Mouse (Mus musculus) hindbrain, postnatal 0 days (tissue): ENCODE results near the gene Agap3. TPM values are rescaled to one million over a fixed set of nuclear protein-coding genes. Genes with fewer than 3 reads are reported as not detected.

ENCODE experiments used
- ATAC-seq: fragments of 200-750 bp; cut with Nextera tagmentation; 2 replicates; pipeline ENCODE4 v1.8.0; 2017; ENCODE audit warnings: mild to moderate bottlenecking, moderate TSS enrichment, moderate library complexity
- DNase-seq: peaks from one replicate; pipeline ENCODE4 v3.0.0-alpha.2; 2015; ENCODE audit warnings: low spot score
- H3K27ac ChIP-seq: fragments of 300-500 bp; sonication (generic); 2 replicates; pipeline ENCODE4 v1.5.1; 2014; ENCODE audit warnings: mild to moderate bottlenecking
- H3K27me3 ChIP-seq: fragments of 300-500 bp; sonication (generic); 2 replicates; pipeline ENCODE4 v1.6.1; 2014; ENCODE audit warnings: low read length, mixed read lengths; ENCODE audit not compliant: insufficient read depth
- H3K36me3 ChIP-seq: fragments of 300-500 bp; sonication (generic); 2 replicates; pipeline ENCODE4 v1.6.1; 2014; ENCODE audit warnings: low read length, mixed read lengths; ENCODE audit not compliant: insufficient read depth
- H3K4me1 ChIP-seq: fragments of 300-500 bp; sonication (generic); 2 replicates; pipeline ENCODE4 v1.6.1; 2014; ENCODE audit warnings: antibody characterized with exemption, low read length, mixed read lengths; ENCODE audit not compliant: insufficient read depth
- H3K4me2 ChIP-seq: fragments of 300-500 bp; sonication (generic); 2 replicates; pipeline ENCODE4 v1.6.1; 2014; ENCODE audit warnings: low read depth, mild to moderate bottlenecking, low read length, moderate library complexity, mixed read lengths
- H3K4me3 ChIP-seq: fragments of 300-500 bp; sonication (generic); 2 replicates; pipeline ENCODE4 v1.5.1; 2014; ENCODE audit warnings: low read length
- H3K9ac ChIP-seq: fragments of 300-500 bp; sonication (generic); replicated peaks from 2 replicates; pipeline ENCODE4 v1.6.1; 2014; ENCODE audit warnings: mild to moderate bottlenecking, low read length, moderate library complexity, mixed read lengths
- H3K9me3 ChIP-seq: fragments of 300-500 bp; sonication (generic); 2 replicates; pipeline ENCODE4 v1.6.1; 2016; ENCODE audit warnings: low read length, mixed read lengths
- CTCF ChIP-seq: IDR thresholded peaks from 2 replicates; pipeline ENCODE4 v1.5.1; 2016; ENCODE audit warnings: antibody characterized with exemption, control low read depth, low read depth
- WGBS: fragments of 180-500 bp; shearing (Covaris S2); extraction: QIAGEN DNeasy Blood & Tissue Kit; methylation state at CpG from one replicate; pipeline ENCODE4 v1.1.7; 2014; 5-methylcytosine and 5-hydroxymethylcytosine counted together
- polyA plus RNA-seq: library from polyadenylated mRNA; unstranded; fragments of >200 nt; fragmentation: Nextera tagmentation; extraction: Ambion mirVana; gene quantifications from 2 replicates; pipeline ENCODE4 v1.2.1, GENCODE M21; 2015
- total RNA-seq: library from RNA; depleted of rRNA; stranded (reverse); fragments of >200 nt; gene quantifications from 2 replicates; pipeline ENCODE4 v1.2.3, GENCODE M21; 2014

The Agap3 gene
- total and polyA plus RNA-seq, 2 experiments from 2014 or later = 121 to 287 TPM

DNA sequence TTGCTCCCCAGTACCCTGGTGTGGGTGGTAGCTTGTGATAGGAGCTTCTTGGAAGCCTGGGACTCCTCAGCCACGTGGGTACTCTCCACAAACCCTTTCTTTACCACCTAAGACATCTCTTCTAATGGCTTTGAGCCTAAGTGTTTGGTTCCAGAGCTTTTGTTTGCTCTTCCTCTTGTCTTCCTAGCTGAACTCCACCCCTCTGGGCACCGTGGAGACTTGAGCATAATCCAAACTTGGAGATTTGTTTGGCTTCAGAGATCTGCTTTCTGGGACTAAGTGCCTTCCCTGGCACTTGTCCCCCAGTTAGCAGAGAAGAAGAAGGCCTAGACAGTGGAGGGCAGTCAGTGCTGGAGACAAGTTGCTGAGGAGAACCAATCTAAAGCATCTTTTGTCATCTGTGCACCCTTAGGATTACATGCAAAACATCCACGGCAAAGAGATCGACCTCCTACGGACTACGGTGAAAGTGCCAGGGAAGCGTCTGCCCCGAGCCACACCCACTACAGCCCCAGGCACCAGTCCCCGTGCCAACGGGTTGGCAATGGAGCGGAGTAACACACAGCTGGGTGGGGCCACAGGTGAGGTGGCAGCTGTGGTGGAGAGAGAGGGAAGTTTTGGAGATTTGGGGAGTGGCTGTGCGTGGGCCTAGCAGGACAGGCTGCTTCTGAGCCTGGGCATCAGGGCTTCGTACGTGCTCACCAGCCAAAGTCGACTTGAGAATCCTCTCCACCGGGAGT, 40.7 kb downstream of the Agap3 start:
- H3K36me3 ChIP-seq = peaks cover 56% of the 10 kb centered on the region
- H3K9ac ChIP-seq = no peak overlapping the region
- no peak overlapping the region for H3K27ac ChIP-seq
- no peaks in the 10 kb centered on the region for H3K27me3 ChIP-seq
- no peaks in the 10 kb centered on the region for H3K4me1 ChIP-seq
- H3K9me3 ChIP-seq = no peaks in the 10 kb centered on the region
- DNase-seq (no peak), ATAC-seq (no peak)
- H3K4me2 ChIP-seq = no peak overlapping the region
- no peak for TF ChIP-seq CTCF
- no peak overlapping the region for H3K4me3 ChIP-seq
- WGBS = 73% methylated on average over 16 of the region's 16 CpGs

DNA sequence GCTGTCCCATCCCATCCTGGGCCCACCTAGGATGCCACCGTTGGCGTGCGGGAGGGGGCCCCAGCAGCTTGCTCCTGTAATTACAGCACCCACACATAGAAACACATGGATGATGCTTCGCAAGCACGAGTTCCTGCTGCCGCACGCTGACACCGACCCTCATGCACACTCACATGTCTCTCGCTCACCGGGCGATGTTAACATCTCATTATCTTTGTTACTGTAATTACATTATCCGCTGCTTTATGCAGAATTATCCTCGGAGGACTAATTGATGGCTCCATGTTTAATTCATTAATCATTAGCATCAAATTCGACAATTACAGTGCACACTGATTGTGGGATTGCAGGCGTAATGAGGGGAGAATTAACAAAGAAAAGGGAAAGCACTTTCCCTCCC, 43.0 kb downstream of the Agap3 start:
- no peak overlapping the region for H3K4me3 ChIP-seq
- no peak overlapping the region for H3K27ac ChIP-seq
- DNase-seq = no peak
- H3K9ac ChIP-seq = no peak overlapping the region
- H3K4me2 ChIP-seq = no peak overlapping the region
- H3K27me3 ChIP-seq = no peaks in the 10 kb centered on the region
- 48% methylated on average over 15 of the region's 15 CpGs for WGBS
- no peak for ATAC-seq
- H3K36me3 ChIP-seq = peaks cover 52% of the 10 kb centered on the region
- no peaks in the 10 kb centered on the region for H3K4me1 ChIP-seq
- no peaks in the 10 kb centered on the region for H3K9me3 ChIP-seq
- no peak for TF ChIP-seq CTCF

DNA sequence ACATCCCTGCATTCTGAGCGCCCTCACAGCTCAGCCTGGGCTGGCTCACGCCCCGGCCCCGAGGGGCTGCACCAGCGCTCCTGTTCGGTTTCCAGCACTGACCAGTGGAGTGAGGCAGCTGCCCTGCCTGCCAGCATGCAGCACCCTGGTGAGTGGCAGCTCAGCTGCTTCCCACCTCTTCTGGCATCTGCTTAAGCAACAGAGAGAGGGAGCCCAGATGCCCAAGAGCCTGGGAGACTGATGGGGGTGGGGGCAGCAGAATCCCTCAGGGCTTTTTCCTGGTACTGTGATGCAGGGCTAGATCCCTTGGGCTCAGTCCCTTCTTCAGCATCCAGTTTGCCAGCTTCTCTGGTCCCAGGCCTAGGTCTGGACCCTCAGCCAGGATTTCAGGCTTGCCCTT, 44.8 kb downstream of the Agap3 start:
- H3K27me3 ChIP-seq = no peaks in the 10 kb centered on the region
- H3K4me1 ChIP-seq = no peaks in the 10 kb centered on the region
- ATAC-seq (no peak), DNase-seq (no peak)
- no peak overlapping the region for H3K4me3 ChIP-seq
- 31% methylated on average over 6 of the region's 6 CpGs for WGBS
- H3K27ac ChIP-seq = no peak overlapping the region
- no peak for TF ChIP-seq CTCF
- no peaks in the 10 kb centered on the region for H3K9me3 ChIP-seq
- peaks cover 52% of the 10 kb centered on the region; the same call in 1 of the 2 replicates for H3K36me3 ChIP-seq
- H3K9ac ChIP-seq = no peak overlapping the region
- no peak overlapping the region for H3K4me2 ChIP-seq

DNA sequence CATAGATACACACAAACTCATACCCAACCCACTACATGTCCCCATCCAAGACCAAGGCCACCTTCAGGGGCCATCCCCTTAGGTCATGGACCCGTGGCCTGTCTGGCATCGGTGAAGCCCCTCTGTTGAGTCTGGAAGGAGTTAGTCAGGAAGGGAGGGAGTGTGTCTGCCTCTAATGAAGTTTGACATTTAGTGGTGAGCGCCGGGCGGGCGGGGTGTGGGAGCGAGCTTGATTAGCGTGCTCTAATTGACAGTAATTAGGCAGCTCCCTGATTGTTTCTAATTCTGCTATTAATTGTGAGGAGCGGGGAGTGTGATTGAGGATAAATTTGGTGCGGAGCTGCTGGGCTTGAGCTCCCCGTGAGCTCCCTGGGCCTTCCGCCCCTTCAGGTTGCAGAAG, 45.5 kb downstream of the Agap3 start:
- Histone ChIP-seq H3K36me3 (peaks cover 46% of the 10 kb centered on the region; the same call in 1 of the 2 replicates), H3K27ac (no peak overlapping the region), H3K27me3 (no peaks in the 10 kb centered on the region), H3K4me3 (no peak overlapping the region), H3K4me1 (no peaks in the 10 kb centered on the region), H3K9ac (no peak overlapping the region), H3K4me2 (no peak overlapping the region), H3K9me3 (no peaks in the 10 kb centered on the region)
- no peak for TF ChIP-seq CTCF
- DNase-seq = peak; percentile 48
- WGBS = 55% methylated on average over 12 of the region's 12 CpGs
- no peak for ATAC-seq

DNA sequence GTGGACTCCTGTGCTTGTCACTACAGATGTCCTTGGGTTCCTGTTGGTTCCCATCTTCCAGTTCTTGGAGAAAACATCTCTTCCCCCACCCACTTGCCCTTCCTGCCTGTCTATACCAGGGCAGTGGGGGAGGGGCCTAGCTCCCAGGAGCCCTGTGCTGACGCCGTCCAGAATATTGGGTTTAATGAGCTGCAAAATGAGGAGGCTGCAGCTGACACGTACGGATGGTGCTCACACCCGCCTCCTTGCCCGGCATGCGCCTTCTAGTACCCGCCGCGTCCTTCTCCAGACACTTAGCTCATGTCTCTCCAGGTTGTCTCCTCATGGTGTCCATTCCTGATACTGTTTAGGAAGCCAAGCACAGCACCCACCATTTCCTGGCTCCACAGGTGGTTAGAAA, 47.1 kb downstream of the Agap3 start:
- H3K27ac ChIP-seq = no peak overlapping the region
- ATAC-seq = no peak
- DNase-seq = no peak
- H3K4me3 ChIP-seq = no peak overlapping the region
- peaks cover 37% of the 10 kb centered on the region; the same call in 1 of the 2 replicates for H3K36me3 ChIP-seq
- H3K27me3 ChIP-seq = no peaks in the 10 kb centered on the region
- no peak overlapping the region for H3K4me2 ChIP-seq
- no peak for TF ChIP-seq CTCF
- 40% methylated on average over 10 of the region's 10 CpGs for WGBS
- H3K9me3 ChIP-seq = no peaks in the 10 kb centered on the region
- no peaks in the 10 kb centered on the region for H3K4me1 ChIP-seq
- H3K9ac ChIP-seq = no peak overlapping the region

DNA sequence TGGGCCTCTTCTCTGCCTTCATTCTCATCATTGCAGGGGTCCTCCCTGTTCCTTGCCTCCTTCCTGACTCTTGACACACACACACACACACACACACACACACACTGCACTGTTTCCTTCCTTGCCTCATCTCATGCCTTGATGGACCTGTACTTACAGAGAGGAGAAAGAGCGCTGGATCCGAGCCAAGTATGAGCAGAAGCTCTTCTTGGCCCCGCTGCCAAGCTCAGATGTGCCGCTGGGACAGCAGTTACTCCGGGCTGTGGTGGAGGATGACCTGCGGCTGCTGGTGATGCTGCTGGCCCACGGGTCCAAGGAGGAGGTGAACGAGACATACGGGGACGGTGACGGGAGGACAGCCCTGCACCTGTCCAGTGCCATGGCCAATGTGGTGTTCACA, 48.9 kb downstream of the Agap3 start:
- Histone ChIP-seq H3K4me1 (no peaks in the 10 kb centered on the region), H3K27me3 (no peaks in the 10 kb centered on the region), H3K4me3 (no peak overlapping the region), H3K4me2 (no peak overlapping the region), H3K36me3 (peaks cover 37% of the 10 kb centered on the region; the same call in 1 of the 2 replicates), H3K9ac (no peak overlapping the region), H3K27ac (no peak overlapping the region), H3K9me3 (no peaks in the 10 kb centered on the region)
- no peak for TF ChIP-seq CTCF
- DNase-seq (peak; percentile 83), ATAC-seq (peak; percentile 24)
- WGBS = 47% methylated on average over 11 of the region's 11 CpGs

DNA sequence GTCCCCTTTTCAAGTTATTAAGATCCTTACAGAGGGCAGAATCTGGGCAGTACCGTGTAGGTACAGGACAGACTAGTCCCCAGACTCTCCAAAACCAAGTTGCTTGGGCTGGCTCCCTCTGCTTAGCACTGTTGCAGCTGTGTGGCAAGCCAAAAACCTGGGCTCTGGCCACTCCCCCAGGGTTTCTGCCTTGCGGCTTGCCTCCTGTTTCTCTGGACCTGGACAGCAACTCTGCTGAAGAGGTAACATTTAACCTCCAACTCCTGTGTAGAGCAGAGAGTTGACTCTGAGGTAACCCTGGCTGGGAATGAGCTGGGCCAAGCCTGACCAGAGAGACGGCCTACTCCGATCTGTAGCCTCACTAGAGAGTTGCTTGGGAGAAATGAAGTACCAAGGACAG, 50.8 kb downstream of the Agap3 start:
- Histone ChIP-seq H3K27me3 (no peaks in the 10 kb centered on the region), H3K4me2 (no peak overlapping the region), H3K4me1 (no peaks in the 10 kb centered on the region), H3K36me3 (peaks cover 32% of the 10 kb centered on the region; the same call in 1 of the 2 replicates), H3K27ac (no peak overlapping the region), H3K4me3 (no peak overlapping the region), H3K9ac (no peak overlapping the region), H3K9me3 (no peaks in the 10 kb centered on the region)
- DNase-seq = no peak
- ATAC-seq = no peak
- no peak for TF ChIP-seq CTCF
- WGBS = 74% methylated on average over 4 of the region's 4 CpGs
